Mouse (Mus musculus): ENCODE measurements around the gene Lyz2.
"Not testable (repeated sequence)": the region's sequence is repeated elsewhere in the genome, so short reads cannot be mapped to it uniquely, and the experiment has no call there.

Lyz2 gene

GRCm38 (mm10) chr10:117288197-117289033 lies 6.3 kb upstream of the Lyz2 start:
- H3K36me3 ChIP-seq (ENCODE audit: insufficient read depth, low read length): no peaks in the 10 kb centered on the region
- peaks cover 9% of the 10 kb centered on the region; the same call in 1 of the 2 replicates for H3K9me3 ChIP-seq (ENCODE audit: low read length)
- TF ChIP-seq NANOG (IDR thresholded peaks at IDR 0.05; ENCODE audit: borderline replicate concordance, low read length) (no peak), CTCF (conservative IDR thresholded peaks at IDR 0.05; ENCODE audit: low read length) (no peak), POU5F1 (IDR thresholded peaks at IDR 0.05; ENCODE audit: borderline replicate concordance, low read length) (no peak)
- H3K27me3 ChIP-seq (ENCODE audit: insufficient read depth, low read length): 0 out of 2 replicates have a peak, but pooled peaks cover 3% of the 10 kb centered on the region
- no peaks in the 10 kb centered on the region for H3K4me1 ChIP-seq (replicated peaks; ENCODE audit: low read depth, low read length)
- H3K4me3 ChIP-seq (replicated peaks; ENCODE audit: low read length): no peak overlapping the region

GRCm38 (mm10) chr10:117287226-117287850 lies 5.2 kb upstream of the Lyz2 start:
- H3K9me3 ChIP-seq (ENCODE audit: low read length): peaks cover 9% of the 10 kb centered on the region; the same call in 1 of the 2 replicates
- TF ChIP-seq CTCF (conservative IDR thresholded peaks at IDR 0.05; ENCODE audit: low read length) (no peak), NANOG (IDR thresholded peaks at IDR 0.05; ENCODE audit: borderline replicate concordance, low read length) (no peak), POU5F1 (IDR thresholded peaks at IDR 0.05; ENCODE audit: borderline replicate concordance, low read length) (no peak)
- no peak overlapping the region for H3K4me3 ChIP-seq (replicated peaks; ENCODE audit: low read length)
- no peaks in the 10 kb centered on the region for H3K4me1 ChIP-seq (replicated peaks; ENCODE audit: low read depth, low read length)
- no peaks in the 10 kb centered on the region for H3K36me3 ChIP-seq (ENCODE audit: insufficient read depth, low read length)
- H3K27me3 ChIP-seq (ENCODE audit: insufficient read depth, low read length): peaks cover 3% of the 10 kb centered on the region; the same call in 1 of the 2 replicates

GRCm38 (mm10) chr10:117286366-117286970 lies 4.3 kb upstream of the Lyz2 start:
- H3K36me3 ChIP-seq (ENCODE audit: insufficient read depth, low read length): no peaks in the 10 kb centered on the region
- H3K27me3 ChIP-seq (ENCODE audit: insufficient read depth, low read length): peaks cover 8% of the 10 kb centered on the region; the same call in 1 of the 2 replicates
- TF ChIP-seq CTCF (conservative IDR thresholded peaks at IDR 0.05; ENCODE audit: low read length) (no peak), POU5F1 (IDR thresholded peaks at IDR 0.05; ENCODE audit: borderline replicate concordance, low read length) (no peak)
- H3K4me3 ChIP-seq (replicated peaks; ENCODE audit: low read length): no peak overlapping the region
- H3K9me3 ChIP-seq (ENCODE audit: low read length): peaks cover 9% of the 10 kb centered on the region; the same call in 1 of the 2 replicates
- H3K4me1 ChIP-seq (replicated peaks; ENCODE audit: low read depth, low read length): no peaks in the 10 kb centered on the region

GRCm38 (mm10) chr10:117285584-117285983 lies 3.5 kb upstream of the Lyz2 start:
- not testable (repeated sequence) for H3K9me3 ChIP-seq (ENCODE audit: low read length); H3K4me3 ChIP-seq (replicated peaks; ENCODE audit: low read length); H3K27me3 ChIP-seq (ENCODE audit: insufficient read depth, low read length); H3K36me3 ChIP-seq (ENCODE audit: insufficient read depth, low read length); H3K4me1 ChIP-seq (replicated peaks; ENCODE audit: low read depth, low read length)

- Histone ChIP-seq H3K27me3 (ENCODE audit: insufficient read depth, low read length) (peaks cover 8% of the 10 kb centered on the region; the same call in 1 of the 2 replicates), H3K36me3 (ENCODE audit: insufficient read depth, low read length) (no peaks in the 10 kb centered on the region), H3K9me3 (ENCODE audit: low read length) (peaks cover 9% of the 10 kb centered on the region; the same call in 1 of the 2 replicates), H3K4me1 (replicated peaks; ENCODE audit: low read depth, low read length) (no peaks in the 10 kb centered on the region), H3K4me3 (replicated peaks; ENCODE audit: low read length) (no peak overlapping the region)
- TF ChIP-seq CTCF (conservative IDR thresholded peaks at IDR 0.05; ENCODE audit: low read length): no peak
- TF ChIP-seq POU5F1 (IDR thresholded peaks at IDR 0.05; ENCODE audit: borderline replicate concordance, low read length): no peak
- TF ChIP-seq NANOG (IDR thresholded peaks at IDR 0.05; ENCODE audit: borderline replicate concordance, low read length): no peak
Measured at GRCm38 (mm10) chr10:117284578-117285520, 2.7 kb upstream of the Lyz2 start.

- no peaks in the 10 kb centered on the region for H3K4me1 ChIP-seq (replicated peaks; ENCODE audit: low read depth, low read length)
- H3K36me3 ChIP-seq (ENCODE audit: insufficient read depth, low read length): no peaks in the 10 kb centered on the region
- peaks cover 8% of the 10 kb centered on the region; the same call in 1 of the 2 replicates for H3K27me3 ChIP-seq (ENCODE audit: insufficient read depth, low read length)
- H3K4me3 ChIP-seq (replicated peaks; ENCODE audit: low read length): no peak overlapping the region
- TF ChIP-seq CTCF (conservative IDR thresholded peaks at IDR 0.05; ENCODE audit: low read length): no peak
- no peak for TF ChIP-seq NANOG (IDR thresholded peaks at IDR 0.05; ENCODE audit: borderline replicate concordance, low read length)
- TF ChIP-seq POU5F1 (IDR thresholded peaks at IDR 0.05; ENCODE audit: borderline replicate concordance, low read length): no peak
- H3K9me3 ChIP-seq (ENCODE audit: low read length): peaks cover 9% of the 10 kb centered on the region; the same call in 1 of the 2 replicates
Measured at GRCm38 (mm10) chr10:117283871-117284577, 1.9 kb upstream of the Lyz2 start.

- H3K27me3 ChIP-seq (ENCODE audit: insufficient read depth, low read length); H3K4me3 ChIP-seq (replicated peaks; ENCODE audit: low read length); H3K4me1 ChIP-seq (replicated peaks; ENCODE audit: low read depth, low read length); H3K36me3 ChIP-seq (ENCODE audit: insufficient read depth, low read length); H3K9me3 ChIP-seq (ENCODE audit: low read length): not testable (repeated sequence)
Measured at GRCm38 (mm10) chr10:117283196-117283595, 1.1 kb upstream of the Lyz2 start.

Data from E14TG2a.4 (cell line).